Mouse (Mus musculus) forebrain, embryonic 12.5 days (tissue): Measurements from ENCODE around the gene Plcb4. TPM values are rescaled to one million over a fixed set of nuclear protein-coding genes. Genes with fewer than 3 reads are reported as not detected.

Source experiments
- ATAC-seq: fragments of 200-750 bp; cut with Nextera tagmentation; 2 replicates; pipeline ENCODE4 v1.8.0; 2017; ENCODE audit warnings: moderate TSS enrichment; ENCODE audit not compliant: low FRiP score
- H3K27ac ChIP-seq: fragments of 300-500 bp; sonication (generic); 2 replicates; pipeline ENCODE4 v1.5.1; 2016; ENCODE audit warnings: mild to moderate bottlenecking
- H3K27me3 ChIP-seq: fragments of 300-500 bp; sonication (generic); 2 replicates; pipeline ENCODE4 v1.6.1; 2016; ENCODE audit warnings: mild to moderate bottlenecking
- H3K36me3 ChIP-seq: fragments of 300-500 bp; sonication (generic); replicated peaks from 2 replicates; pipeline ENCODE4 v1.6.1; 2016; ENCODE audit warnings: mild to moderate bottlenecking
- H3K4me1 ChIP-seq: fragments of 300-500 bp; sonication (generic); 2 replicates; pipeline ENCODE4 v1.6.1; 2016
- H3K4me2 ChIP-seq: fragments of 300-500 bp; sonication (generic); 2 replicates; pipeline ENCODE4 v1.6.1; 2016; ENCODE audit warnings: mild to moderate bottlenecking, moderate library complexity
- H3K4me3 ChIP-seq: fragments of 300-500 bp; sonication (generic); replicated peaks from 2 replicates; pipeline ENCODE4 v1.5.1; 2016; ENCODE audit warnings: mild to moderate bottlenecking
- H3K9ac ChIP-seq: fragments of 300-500 bp; sonication (generic); 2 replicates; pipeline ENCODE4 v1.6.1; 2016; ENCODE audit warnings: mild to moderate bottlenecking
- H3K9me3 ChIP-seq: fragments of 300-500 bp; sonication (generic); 2 replicates; pipeline ENCODE4 v1.6.1; 2016
- WGBS: fragments of 180-500 bp; shearing (Covaris S2); methylation state at CpG from one replicate; pipeline ENCODE4 v1.1.7; 2016; 5-methylcytosine and 5-hydroxymethylcytosine counted together
- polyA plus RNA-seq: library from polyadenylated mRNA; unstranded; fragments of >200 nt; fragmentation: Nextera tagmentation; extraction: Ambion mirVana; gene quantifications from 2 replicates; pipeline ENCODE4 v1.2.1, GENCODE M21; 2016

Gene Plcb4
- polyA plus RNA-seq, result 21.2 and 23.5 TPM in 2 replicates

GRCm38 (mm10) chr2:135658486-135659390, at the start of gene Plcb4:
Gene Plcb4 (plus strand): TSS chr2:135659011.
- peak within 1 kb of the TSS; percentile 78 for H3K4me3 ChIP-seq
- under 1% methylated on average over 69 of the region's 71 CpGs for WGBS
- H3K4me1 ChIP-seq, result peaks cover 9% of the 10 kb centered on the region
- H3K9me3 ChIP-seq, result no peaks in the 10 kb centered on the region
- H3K27me3 ChIP-seq, result no peaks in the 10 kb centered on the region
- peak within 1 kb of the TSS; percentile 98 for H3K27ac ChIP-seq
- peak; percentile 95 for ATAC-seq
- H3K36me3 ChIP-seq, result no peaks in the 10 kb centered on the region
- peak within 1 kb of the TSS; percentile 94 for H3K9ac ChIP-seq
- peak within 1 kb of the TSS; percentile 64 for H3K4me2 ChIP-seq

DNA sequence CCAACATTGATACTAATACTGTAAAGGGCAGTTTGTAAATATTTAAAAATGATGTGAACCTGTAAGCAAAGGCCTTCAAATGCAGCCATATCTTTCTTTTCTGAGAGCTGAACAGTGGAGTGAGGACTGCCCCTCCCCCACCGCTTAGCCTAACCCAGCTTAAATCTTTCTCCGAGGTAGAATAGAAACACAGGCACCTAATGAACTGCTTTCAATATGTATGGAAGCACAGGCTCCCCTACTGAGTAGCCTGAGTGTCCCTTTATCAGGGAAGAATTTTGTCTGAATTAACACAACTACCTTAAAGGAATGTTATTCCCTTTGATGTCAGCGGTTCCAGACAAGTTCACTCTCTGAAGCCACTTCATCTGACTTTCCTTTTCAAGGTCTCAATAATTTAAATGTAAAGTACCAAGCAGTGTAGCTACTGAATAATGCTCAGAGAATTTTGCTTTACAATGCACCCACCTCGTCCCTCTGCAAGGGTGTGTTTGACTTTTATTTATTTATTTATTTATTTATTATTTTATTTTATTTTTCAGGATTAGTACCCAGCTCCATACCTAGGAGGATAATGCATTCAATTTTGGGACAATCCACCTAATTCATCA, 44.1 kb upstream of the Plcb4 start:
- Histone ChIP-seq H3K4me1 (peaks cover 5% of the 10 kb centered on the region), H3K27ac (no peak overlapping the region), H3K36me3 (no peaks in the 10 kb centered on the region), H3K27me3 (no peaks in the 10 kb centered on the region), H3K9ac (no peak overlapping the region), H3K4me3 (no peak overlapping the region), H3K9me3 (no peaks in the 10 kb centered on the region), H3K4me2 (peak overlapping the region; percentile 33; the same call in 1 of the 2 replicates)
- ATAC-seq, result peak; percentile 72; the same call in 1 of the 2 replicates
- WGBS, result 3% methylated on average over 4 of the region's 4 CpGs

GRCm38 (mm10) chr2:135616090-135616489, 42.7 kb upstream of the Plcb4 start:
- H3K27ac ChIP-seq, result no peak overlapping the region
- H3K27me3 ChIP-seq, result no peaks in the 10 kb centered on the region
- no peaks in the 10 kb centered on the region for H3K9me3 ChIP-seq
- H3K9ac ChIP-seq, result no peak overlapping the region
- peaks cover 5% of the 10 kb centered on the region for H3K4me1 ChIP-seq
- no peaks in the 10 kb centered on the region for H3K36me3 ChIP-seq
- no peak overlapping the region for H3K4me2 ChIP-seq
- WGBS, result 68% methylated on average over 1 of the region's 1 CpGs
- no peak for ATAC-seq
- no peak overlapping the region for H3K4me3 ChIP-seq

DNA sequence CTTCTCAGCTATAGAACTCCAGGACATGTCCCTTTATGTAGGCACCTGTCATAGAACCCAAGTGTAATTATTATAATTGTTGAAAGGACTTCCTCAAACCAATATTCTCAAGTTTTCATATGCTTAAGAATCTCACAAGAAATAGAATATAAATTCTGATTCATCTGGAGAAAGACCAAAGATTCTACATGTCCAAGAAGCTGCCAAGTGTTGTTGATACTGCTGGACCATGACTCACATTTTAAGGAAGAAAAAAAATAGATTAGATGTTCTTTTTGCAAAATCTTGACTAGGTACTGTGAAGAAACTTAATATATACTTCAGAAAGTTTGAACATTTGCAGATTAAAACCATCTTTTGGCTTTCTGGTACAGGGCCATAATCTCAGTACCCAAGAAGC, 40.3 kb upstream of the Plcb4 start:
- Histone ChIP-seq H3K27me3 (no peaks in the 10 kb centered on the region), H3K4me2 (no peak overlapping the region), H3K9me3 (no peaks in the 10 kb centered on the region), H3K4me3 (no peak overlapping the region), H3K36me3 (no peaks in the 10 kb centered on the region), H3K9ac (no peak overlapping the region), H3K4me1 (peaks cover 5% of the 10 kb centered on the region), H3K27ac (no peak overlapping the region)
- no peak for ATAC-seq

- Histone ChIP-seq H3K9ac (no peak overlapping the region), H3K27ac (no peak overlapping the region), H3K4me2 (no peak overlapping the region), H3K4me1 (peaks cover under 1% of the 10 kb centered on the region; the same call in 1 of the 2 replicates), H3K9me3 (no peaks in the 10 kb centered on the region), H3K4me3 (no peak overlapping the region), H3K27me3 (no peaks in the 10 kb centered on the region), H3K36me3 (no peaks in the 10 kb centered on the region)
- ATAC-seq, result no peak
- 76% methylated on average over 2 of the region's 2 CpGs for WGBS
Observed at GRCm38 (mm10) chr2:135619956-135620355, 38.9 kb upstream of the Plcb4 start.

DNA sequence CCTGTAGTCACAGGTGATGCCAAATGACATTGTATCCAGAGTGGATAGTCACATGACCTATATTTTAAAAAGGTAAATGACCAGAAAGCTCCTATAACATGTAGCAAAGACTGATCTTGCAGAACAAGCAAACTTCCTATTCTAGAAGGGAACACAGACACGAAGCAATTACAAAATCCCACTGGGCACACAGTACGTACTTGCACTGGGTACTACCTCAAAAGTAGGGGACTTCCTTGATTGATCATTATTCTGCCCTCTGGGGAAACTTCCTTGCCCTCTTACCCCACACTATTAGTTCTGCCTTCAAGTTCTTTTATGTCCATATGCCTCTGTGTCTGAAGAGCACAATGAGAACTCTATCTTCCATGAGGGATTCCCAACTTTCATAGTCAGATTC, 31.0 kb upstream of the Plcb4 start:
- H3K9me3 ChIP-seq, result no peaks in the 10 kb centered on the region
- H3K27me3 ChIP-seq, result no peaks in the 10 kb centered on the region
- whole genome bisulfite sequencing, result 74% methylated on average over 2 of the region's 2 CpGs
- H3K4me1 ChIP-seq, result no peaks in the 10 kb centered on the region
- no peaks in the 10 kb centered on the region for H3K36me3 ChIP-seq
- no peak overlapping the region for H3K4me3 ChIP-seq
- H3K27ac ChIP-seq, result no peak overlapping the region
- no peak overlapping the region for H3K4me2 ChIP-seq
- no peak overlapping the region for H3K9ac ChIP-seq
- no peak for ATAC-seq

DNA sequence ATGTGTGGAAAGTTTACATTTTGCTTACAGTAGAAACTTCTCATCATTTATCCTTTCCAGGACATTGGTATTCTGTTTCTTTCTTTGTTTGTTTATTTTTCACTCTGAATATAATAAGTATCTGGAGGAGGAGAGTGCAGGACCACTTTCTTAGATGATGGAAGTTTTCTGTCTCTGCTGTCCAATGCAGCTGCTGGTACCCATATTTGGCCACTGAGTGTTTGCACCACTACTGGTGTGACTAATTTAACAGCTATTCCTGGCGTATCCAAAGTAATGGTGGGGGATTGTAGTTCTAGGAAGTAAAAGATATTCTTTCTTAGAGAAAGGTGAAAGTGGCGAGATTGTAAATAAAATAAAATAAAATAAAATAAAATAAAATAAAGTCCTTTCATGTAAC, 21.6 kb upstream of the Plcb4 start:
- 83% methylated on average over 2 of the region's 2 CpGs for WGBS
- Histone ChIP-seq H3K4me1 (no peaks in the 10 kb centered on the region), H3K36me3 (no peaks in the 10 kb centered on the region), H3K4me3 (no peak overlapping the region), H3K27me3 (no peaks in the 10 kb centered on the region), H3K9ac (no peak overlapping the region), H3K4me2 (no peak overlapping the region), H3K27ac (no peak overlapping the region), H3K9me3 (no peaks in the 10 kb centered on the region)
- no peak for ATAC-seq

DNA sequence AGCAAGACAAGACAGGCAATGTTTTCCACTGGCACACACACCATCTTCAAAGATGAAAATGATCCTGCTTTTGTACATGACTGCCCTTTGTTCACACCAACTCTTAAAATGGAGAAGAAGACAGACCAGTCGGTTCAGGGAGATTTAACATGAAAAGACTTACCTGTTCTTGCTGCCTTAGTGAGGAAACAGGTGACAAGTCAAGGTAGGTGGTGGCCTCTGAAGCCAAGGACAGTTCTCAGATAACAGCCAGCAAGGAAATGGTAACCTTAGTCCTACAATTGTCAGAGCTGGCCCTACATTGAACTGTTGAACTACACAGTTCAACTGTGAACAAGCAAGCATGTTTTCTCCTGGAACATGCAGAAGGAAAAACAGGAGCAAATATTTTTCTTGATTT, 17.8 kb upstream of the Plcb4 start:
- H3K4me3 ChIP-seq, result no peak overlapping the region
- H3K4me2 ChIP-seq, result no peak overlapping the region
- 81% methylated on average over 1 of the region's 1 CpGs for WGBS

GRCm38 (mm10) chr2:135641636-135642035, 17.2 kb upstream of the Plcb4 start:
- Histone ChIP-seq H3K27me3 (no peaks in the 10 kb centered on the region), H3K4me2 (no peak overlapping the region), H3K27ac (no peak overlapping the region), H3K9me3 (no peaks in the 10 kb centered on the region), H3K9ac (no peak overlapping the region), H3K4me3 (no peak overlapping the region), H3K4me1 (no peaks in the 10 kb centered on the region), H3K36me3 (no peaks in the 10 kb centered on the region)
- ATAC-seq, result no peak
- 87% methylated on average over 2 of the region's 2 CpGs for WGBS

More for the DNA sequence above, 17.8 kb upstream of the Plcb4 start:
- H3K27ac ChIP-seq, result no peak overlapping the region
- no peaks in the 10 kb centered on the region for H3K36me3 ChIP-seq
- no peaks in the 10 kb centered on the region for H3K9me3 ChIP-seq
- no peak for ATAC-seq
- no peaks in the 10 kb centered on the region for H3K27me3 ChIP-seq
- no peaks in the 10 kb centered on the region for H3K4me1 ChIP-seq
- H3K9ac ChIP-seq, result no peak overlapping the region

DNA sequence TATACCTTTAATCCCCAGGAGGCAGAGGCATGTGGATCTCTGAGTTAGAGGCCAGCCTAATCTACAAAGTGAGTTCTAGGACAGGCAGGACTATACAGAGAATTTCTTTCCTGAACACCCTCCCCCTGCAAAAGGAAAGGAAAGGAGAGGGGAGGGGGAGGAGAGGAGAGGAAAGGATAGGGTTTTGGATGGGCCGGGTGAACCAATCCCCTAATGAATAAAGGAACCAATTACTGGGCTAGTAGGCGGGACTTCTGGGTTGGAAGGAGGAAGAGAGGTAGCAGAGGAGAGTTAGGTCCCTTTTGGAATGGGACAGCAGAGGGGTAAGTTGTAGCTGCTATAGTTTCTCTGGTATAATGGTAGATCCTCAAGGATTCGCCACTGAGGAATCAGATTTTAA, 12.6 kb upstream of the Plcb4 start:
- Histone ChIP-seq H3K36me3 (no peaks in the 10 kb centered on the region), H3K9me3 (no peaks in the 10 kb centered on the region), H3K4me2 (no peak overlapping the region), H3K27me3 (no peaks in the 10 kb centered on the region), H3K9ac (no peak overlapping the region), H3K27ac (no peak overlapping the region), H3K4me3 (no peak overlapping the region), H3K4me1 (no peaks in the 10 kb centered on the region)
- no peak for ATAC-seq
- WGBS, result 79% methylated on average over 3 of the region's 3 CpGs

DNA sequence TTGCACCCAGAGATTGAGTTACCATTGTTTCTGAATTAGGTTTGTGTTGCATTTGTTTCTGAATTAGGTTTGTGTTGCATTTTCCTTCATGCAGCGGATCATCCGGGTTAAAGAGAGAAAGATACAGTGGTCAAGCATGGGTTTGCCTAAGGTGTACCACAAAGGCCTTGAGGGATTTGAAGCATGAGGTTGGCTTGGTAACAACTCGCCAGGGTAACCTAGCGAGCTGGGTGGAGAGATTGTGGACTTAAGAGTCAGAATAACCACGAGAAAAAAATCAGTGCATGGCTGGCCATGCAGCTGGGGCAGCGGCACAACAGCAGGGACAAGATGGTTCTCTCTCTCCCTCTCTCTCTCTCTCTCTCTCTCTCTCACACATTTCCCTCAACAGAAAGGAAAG, 12.2 kb upstream of the Plcb4 start:
- ATAC-seq, result no peak
- H3K4me1 ChIP-seq, result no peaks in the 10 kb centered on the region
- H3K27ac ChIP-seq, result no peak overlapping the region
- no peak overlapping the region for H3K9ac ChIP-seq
- 87% methylated on average over 6 of the region's 6 CpGs for WGBS
- no peaks in the 10 kb centered on the region for H3K9me3 ChIP-seq
- H3K36me3 ChIP-seq, result no peaks in the 10 kb centered on the region
- H3K4me3 ChIP-seq, result no peak overlapping the region
- H3K27me3 ChIP-seq, result no peaks in the 10 kb centered on the region
- no peak overlapping the region for H3K4me2 ChIP-seq

- H3K4me1 ChIP-seq, result no peaks in the 10 kb centered on the region
- no peak overlapping the region for H3K9ac ChIP-seq
- no peak overlapping the region for H3K4me2 ChIP-seq
- H3K9me3 ChIP-seq, result no peaks in the 10 kb centered on the region
- H3K27me3 ChIP-seq, result no peaks in the 10 kb centered on the region
- no peak for ATAC-seq
- no peak overlapping the region for H3K4me3 ChIP-seq
- no peaks in the 10 kb centered on the region for H3K36me3 ChIP-seq
- H3K27ac ChIP-seq, result no peak overlapping the region
- WGBS, result 75% methylated on average over 4 of the region's 4 CpGs
Observed at GRCm38 (mm10) chr2:135647985-135648384, 10.8 kb upstream of the Plcb4 start.

- no peak overlapping the region for H3K27ac ChIP-seq
- ATAC-seq, result no peak
- H3K4me3 ChIP-seq, result no peak overlapping the region
- WGBS, result 92% methylated on average over 3 of the region's 3 CpGs
- no peaks in the 10 kb centered on the region for H3K9me3 ChIP-seq
- H3K36me3 ChIP-seq, result no peaks in the 10 kb centered on the region
- H3K27me3 ChIP-seq, result no peaks in the 10 kb centered on the region
- H3K4me1 ChIP-seq, result no peaks in the 10 kb centered on the region
- H3K9ac ChIP-seq, result no peak overlapping the region
- no peak overlapping the region for H3K4me2 ChIP-seq
Observed at GRCm38 (mm10) chr2:135650885-135651284, 7.9 kb upstream of the Plcb4 start.
